Mouse (Mus musculus) intestine, embryonic 15.5 days (tissue): Measurements from ENCODE around the gene Cpox. TPM values are rescaled to one million over a fixed set of nuclear protein-coding genes. Genes with fewer than 3 reads are reported as not detected.

Experiments used
- ATAC-seq: fragments of 200-750 bp; cut with Nextera tagmentation; 2 replicates; pipeline ENCODE4 v1.8.0; 2017; ENCODE audit warnings: moderate TSS enrichment, moderate library complexity
- H3K27ac ChIP-seq: fragments of 300-500 bp; sonication (generic); 2 replicates; pipeline ENCODE4 v1.5.1; 2015; ENCODE audit warnings: mild to moderate bottlenecking, inconsistent platforms
- H3K27me3 ChIP-seq: fragments of 300-500 bp; sonication (generic); replicated peaks from 2 replicates; pipeline ENCODE4 v1.6.1; 2015; ENCODE audit warnings: inconsistent platforms
- H3K36me3 ChIP-seq: fragments of 300-500 bp; sonication (generic); 2 replicates; pipeline ENCODE4 v1.6.1; 2015; ENCODE audit warnings: inconsistent platforms
- H3K4me1 ChIP-seq: fragments of 300-500 bp; sonication (generic); replicated peaks from 2 replicates; pipeline ENCODE4 v1.6.1; 2015; ENCODE audit warnings: inconsistent platforms
- H3K4me2 ChIP-seq: fragments of 300-500 bp; sonication (generic); replicated peaks from 2 replicates; pipeline ENCODE4 v1.6.1; 2015; ENCODE audit warnings: mild to moderate bottlenecking, inconsistent platforms
- H3K4me3 ChIP-seq: fragments of 300-500 bp; sonication (generic); replicated peaks from 2 replicates; pipeline ENCODE4 v1.5.1; 2015; ENCODE audit warnings: inconsistent platforms
- H3K9ac ChIP-seq: fragments of 300-500 bp; sonication (generic); 2 replicates; pipeline ENCODE4 v1.6.1; 2015; ENCODE audit warnings: inconsistent platforms
- H3K9me3 ChIP-seq: fragments of 300-500 bp; sonication (generic); 2 replicates; pipeline ENCODE4 v1.6.1; 2016; ENCODE audit warnings: inconsistent platforms
- WGBS: fragments of 180-500 bp; shearing (Covaris S2); methylation state at CpG from one replicate; pipeline ENCODE4 v1.1.7; 2015; 5-methylcytosine and 5-hydroxymethylcytosine counted together
- polyA plus RNA-seq: library from polyadenylated mRNA; unstranded; fragments of >200 nt; fragmentation: Nextera tagmentation; extraction: Ambion mirVana; gene quantifications from 2 replicates; pipeline ENCODE4 v1.2.1, GENCODE M21; 2015

Gene Cpox
- polyA plus RNA-seq, 1 experiment from 2014 or later = 58.4 TPM

DNA sequence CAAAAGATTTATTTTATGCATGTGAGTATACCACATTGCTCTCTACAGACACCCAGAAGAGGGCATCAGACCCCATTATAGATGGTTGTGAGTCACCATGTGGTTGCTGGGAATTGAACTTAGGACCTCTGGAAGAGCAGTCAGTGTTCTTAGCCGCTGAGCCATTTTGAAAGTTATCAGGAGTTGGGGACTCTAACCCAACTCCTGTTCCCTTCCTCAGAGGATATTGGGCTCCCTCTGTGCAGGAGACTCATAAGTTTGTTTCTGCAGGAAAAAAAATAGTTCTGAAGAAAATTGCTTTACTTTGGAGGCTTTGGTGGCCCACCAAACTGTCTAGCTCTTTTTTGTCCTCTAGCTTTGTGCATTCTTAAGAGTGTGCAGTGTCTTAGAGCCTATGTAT is 18.4 kb downstream of the Cpox start:
- Histone ChIP-seq H3K27me3 (no peaks in the 10 kb centered on the region), H3K36me3 (no peaks in the 10 kb centered on the region), H3K27ac (no peak overlapping the region), H3K4me3 (no peak overlapping the region), H3K9me3 (no peaks in the 10 kb centered on the region), H3K4me2 (no peak overlapping the region), H3K4me1 (no peaks in the 10 kb centered on the region), H3K9ac (no peak overlapping the region)
- WGBS = 88% methylated on average over 1 of the region's 1 CpGs
- no peak for ATAC-seq

DNA sequence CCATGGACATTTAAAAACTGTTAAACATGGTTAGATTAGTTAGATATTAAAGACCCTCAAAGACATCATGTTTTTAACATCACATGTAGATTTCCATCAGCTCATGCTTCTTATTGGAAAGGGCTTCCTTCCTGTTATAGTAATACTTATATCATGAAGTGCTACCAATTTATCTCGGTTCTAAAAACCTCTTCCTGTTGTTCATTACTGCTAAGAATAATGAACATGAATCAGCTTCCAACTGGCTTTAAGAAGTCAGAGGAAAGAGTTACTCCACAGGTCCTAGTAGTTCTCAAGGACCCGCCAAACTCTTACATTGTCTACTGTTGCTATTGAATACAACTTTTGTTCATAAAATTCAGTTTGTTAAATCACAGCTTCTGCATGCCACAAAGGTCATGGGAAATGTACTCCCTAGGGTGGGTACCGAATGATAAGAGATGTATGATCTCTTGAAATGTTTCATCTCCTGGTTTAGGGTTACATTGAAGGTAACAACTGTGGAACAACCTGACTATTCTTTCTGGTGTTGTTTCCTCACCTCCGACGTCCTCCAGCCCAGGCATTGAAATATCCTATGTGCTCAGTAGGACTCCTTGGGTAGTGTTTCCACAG is 19.6 kb downstream of the Cpox start:
- Histone ChIP-seq H3K27ac (no peak overlapping the region), H3K27me3 (no peaks in the 10 kb centered on the region), H3K9ac (no peak overlapping the region), H3K9me3 (no peaks in the 10 kb centered on the region), H3K4me2 (no peak overlapping the region), H3K36me3 (no peaks in the 10 kb centered on the region), H3K4me1 (no peaks in the 10 kb centered on the region), H3K4me3 (no peak overlapping the region)
- WGBS = 83% methylated on average over 5 of the region's 5 CpGs
- ATAC-seq = no peak

DNA sequence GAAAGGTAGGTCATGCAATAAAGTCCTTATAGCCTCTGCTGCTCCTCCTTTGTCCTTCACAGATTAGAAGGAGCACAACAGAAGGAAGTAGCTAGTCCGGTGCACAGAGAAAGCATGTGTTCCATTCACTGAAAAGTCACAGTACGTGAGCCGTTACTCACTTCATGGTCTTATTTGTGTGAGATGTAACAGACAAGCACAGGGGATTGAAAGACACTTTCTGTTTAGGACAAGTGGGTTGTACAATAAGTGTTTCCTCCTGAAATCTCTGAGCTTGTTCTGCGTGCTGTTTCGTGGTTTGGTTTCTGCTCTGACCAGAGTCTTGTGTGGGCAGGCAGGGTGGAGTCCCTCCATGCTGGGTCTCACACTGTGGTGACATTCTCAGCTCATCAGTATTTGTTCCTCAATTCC is 20.2 kb downstream of the Cpox start:
- Histone ChIP-seq H3K36me3 (no peaks in the 10 kb centered on the region), H3K27me3 (no peaks in the 10 kb centered on the region), H3K4me3 (no peak overlapping the region), H3K4me2 (no peak overlapping the region), H3K4me1 (no peaks in the 10 kb centered on the region), H3K9me3 (no peaks in the 10 kb centered on the region), H3K9ac (no peak overlapping the region), H3K27ac (no peak overlapping the region)
- no peak for ATAC-seq
- 88% methylated on average over 5 of the region's 5 CpGs for WGBS

DNA sequence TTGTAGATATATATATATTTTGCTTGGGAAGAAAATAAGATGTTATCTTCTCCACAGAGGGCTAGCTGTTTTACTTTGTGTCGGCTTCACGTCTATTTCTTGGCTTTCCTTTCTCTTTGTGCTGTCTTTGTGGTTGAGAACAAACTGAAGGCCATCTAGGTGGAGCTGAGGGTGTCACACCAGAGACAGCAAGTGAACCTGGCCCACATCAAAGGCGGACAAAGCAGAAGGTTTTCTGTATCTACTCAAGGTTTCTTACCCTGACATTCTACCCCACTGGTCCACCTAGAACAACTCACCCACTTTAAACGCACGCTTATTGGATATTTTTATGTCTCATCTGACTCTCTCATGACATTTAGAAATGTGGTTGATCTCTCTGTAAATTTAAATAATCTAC is 24.0 kb downstream of the Cpox start:
- Histone ChIP-seq H3K4me3 (no peak overlapping the region), H3K4me1 (no peaks in the 10 kb centered on the region), H3K9ac (no peak overlapping the region), H3K4me2 (no peak overlapping the region), H3K27me3 (no peaks in the 10 kb centered on the region), H3K36me3 (no peaks in the 10 kb centered on the region), H3K27ac (no peak overlapping the region), H3K9me3 (no peaks in the 10 kb centered on the region)
- WGBS = 88% methylated on average over 5 of the region's 5 CpGs
- no peak for ATAC-seq

DNA sequence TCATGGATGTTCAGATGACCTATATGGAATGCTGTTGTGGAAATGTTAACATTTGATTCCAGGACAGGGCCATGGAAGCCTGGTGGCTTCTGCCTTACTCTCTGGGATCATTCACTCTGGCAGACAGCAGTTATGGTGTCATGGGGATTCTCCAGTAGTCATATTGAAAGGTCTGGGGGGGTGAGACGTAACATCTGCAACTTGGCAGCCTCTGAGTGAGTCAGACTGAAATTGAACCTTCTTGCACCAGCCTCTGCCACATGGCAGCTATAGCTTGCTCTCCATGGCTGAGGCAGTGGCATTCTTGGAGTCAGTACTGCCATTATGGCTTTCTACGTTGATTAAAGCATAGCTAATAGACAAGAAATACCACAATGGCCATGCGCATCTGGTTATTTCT is 26.7 kb downstream of the Cpox start:
- ATAC-seq = no peak
- no peaks in the 10 kb centered on the region for H3K9me3 ChIP-seq
- H3K4me2 ChIP-seq = no peak overlapping the region
- H3K36me3 ChIP-seq = no peaks in the 10 kb centered on the region
- no peaks in the 10 kb centered on the region for H3K27me3 ChIP-seq
- no peak overlapping the region for H3K27ac ChIP-seq
- WGBS = 91% methylated on average over 3 of the region's 3 CpGs
- H3K4me1 ChIP-seq = no peaks in the 10 kb centered on the region
- no peak overlapping the region for H3K4me3 ChIP-seq
- no peak overlapping the region for H3K9ac ChIP-seq

DNA sequence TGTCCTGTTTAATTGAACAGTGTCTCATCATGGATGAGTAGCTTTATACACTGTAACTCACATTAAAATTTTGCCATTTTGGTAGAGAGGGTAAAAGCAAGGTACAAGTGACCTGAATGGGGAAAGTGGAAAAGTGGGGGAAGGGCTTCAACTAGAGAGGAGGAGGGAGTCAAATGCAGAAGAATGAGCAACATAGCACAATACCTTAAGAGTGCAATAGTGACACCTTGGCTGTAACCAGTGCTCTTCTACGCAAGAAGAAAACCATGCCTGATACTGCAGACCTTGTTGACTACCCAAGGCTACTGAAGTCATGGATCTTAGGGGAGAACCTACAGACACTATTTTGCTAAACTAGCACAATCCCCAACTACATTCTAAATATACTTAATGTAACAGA is 27.2 kb downstream of the Cpox start:
- no peak for ATAC-seq
- Histone ChIP-seq H3K4me1 (no peaks in the 10 kb centered on the region), H3K4me3 (no peak overlapping the region), H3K36me3 (no peaks in the 10 kb centered on the region), H3K27ac (no peak overlapping the region), H3K27me3 (no peaks in the 10 kb centered on the region), H3K4me2 (no peak overlapping the region), H3K9me3 (no peaks in the 10 kb centered on the region), H3K9ac (no peak overlapping the region)
- 100% methylated on average over 1 of the region's 1 CpGs for WGBS

DNA sequence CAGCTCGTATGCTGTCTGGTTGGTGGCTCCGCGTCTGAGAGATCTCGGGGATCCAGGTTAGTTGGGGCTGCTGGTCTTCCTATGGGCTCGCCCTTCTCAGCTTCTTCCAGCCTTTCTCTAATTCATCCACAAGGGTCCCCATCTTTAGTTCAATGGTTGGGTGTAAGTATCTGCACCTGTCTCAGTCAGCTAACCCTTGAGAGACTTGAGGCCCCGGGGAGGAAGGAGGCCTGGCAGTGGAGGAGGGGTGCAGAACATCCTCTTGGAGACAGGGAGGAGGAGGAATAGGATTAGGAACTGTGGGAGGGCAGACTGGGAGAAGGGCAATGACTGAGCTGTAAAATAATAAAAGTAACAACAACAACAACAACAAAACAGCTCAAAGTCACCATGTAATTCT is 30.1 kb downstream of the Cpox start:
- Histone ChIP-seq H3K27ac (no peak overlapping the region), H3K4me2 (no peak overlapping the region), H3K36me3 (no peaks in the 10 kb centered on the region), H3K4me1 (no peaks in the 10 kb centered on the region), H3K27me3 (no peaks in the 10 kb centered on the region), H3K9ac (no peak overlapping the region), H3K9me3 (no peaks in the 10 kb centered on the region), H3K4me3 (no peak overlapping the region)
- ATAC-seq = no peak
- 84% methylated on average over 6 of the region's 6 CpGs for WGBS

DNA sequence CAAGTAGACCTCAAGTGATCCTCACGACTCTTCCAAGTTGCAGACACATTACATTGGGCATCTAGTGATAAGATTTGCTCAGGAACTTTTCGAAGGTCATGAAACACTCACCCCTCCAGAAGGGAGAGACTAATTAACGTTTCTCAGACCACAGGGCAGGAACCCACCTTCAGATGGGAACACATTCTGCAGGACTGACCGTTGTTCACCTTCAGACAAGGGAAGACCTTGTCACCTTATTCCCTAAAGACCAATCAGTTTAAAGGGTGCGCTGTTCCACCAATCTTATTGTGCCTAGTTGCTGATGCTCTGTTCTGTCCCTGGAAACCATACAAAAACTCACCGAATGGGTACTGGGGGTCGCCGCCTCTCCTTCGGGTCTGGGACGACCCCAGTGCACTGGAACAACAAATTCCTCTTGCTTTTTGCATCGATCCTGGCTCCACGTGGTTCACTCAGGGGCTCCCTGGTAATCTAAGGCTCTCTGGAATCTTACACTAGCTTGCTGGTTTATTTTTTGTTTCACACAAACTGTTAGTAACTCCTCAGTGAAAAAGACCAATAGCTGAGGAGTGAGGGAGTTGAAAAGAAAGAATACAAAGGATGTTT is 30.8 kb downstream of the Cpox start:
- no peak overlapping the region for H3K4me3 ChIP-seq
- 82% methylated on average over 12 of the region's 12 CpGs for WGBS
- no peak overlapping the region for H3K27ac ChIP-seq
- no peaks in the 10 kb centered on the region for H3K36me3 ChIP-seq
- ATAC-seq = no peak
- H3K9me3 ChIP-seq = no peaks in the 10 kb centered on the region
- H3K27me3 ChIP-seq = no peaks in the 10 kb centered on the region
- H3K9ac ChIP-seq = no peak overlapping the region
- H3K4me2 ChIP-seq = no peak overlapping the region
- no peaks in the 10 kb centered on the region for H3K4me1 ChIP-seq

DNA sequence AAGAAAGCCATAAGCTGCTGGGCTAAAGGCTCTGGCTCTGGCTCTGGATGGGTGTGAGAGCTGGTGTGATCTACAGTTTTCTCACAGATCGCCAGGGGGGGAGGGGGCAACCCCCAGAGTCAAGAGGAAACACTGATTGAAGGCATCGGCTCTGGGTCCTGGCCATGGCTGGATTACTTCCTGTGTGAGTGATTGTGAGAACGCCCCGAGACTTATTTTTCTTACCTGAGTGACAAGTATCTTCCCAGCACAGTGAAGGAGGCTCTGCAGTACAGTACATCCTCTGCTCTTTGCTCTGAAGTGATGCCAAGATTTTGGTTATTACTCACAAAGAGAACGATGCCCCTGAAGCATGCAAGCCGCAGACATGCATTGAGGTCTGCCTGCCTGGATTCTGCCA is 31.7 kb downstream of the Cpox start:
- Histone ChIP-seq H3K4me2 (no peak overlapping the region), H3K4me3 (no peak overlapping the region), H3K9me3 (no peaks in the 10 kb centered on the region), H3K9ac (no peak overlapping the region), H3K4me1 (no peaks in the 10 kb centered on the region), H3K36me3 (no peaks in the 10 kb centered on the region), H3K27me3 (no peaks in the 10 kb centered on the region), H3K27ac (no peak overlapping the region)
- 40% methylated on average over 6 of the region's 6 CpGs for WGBS
- ATAC-seq = no peak

DNA sequence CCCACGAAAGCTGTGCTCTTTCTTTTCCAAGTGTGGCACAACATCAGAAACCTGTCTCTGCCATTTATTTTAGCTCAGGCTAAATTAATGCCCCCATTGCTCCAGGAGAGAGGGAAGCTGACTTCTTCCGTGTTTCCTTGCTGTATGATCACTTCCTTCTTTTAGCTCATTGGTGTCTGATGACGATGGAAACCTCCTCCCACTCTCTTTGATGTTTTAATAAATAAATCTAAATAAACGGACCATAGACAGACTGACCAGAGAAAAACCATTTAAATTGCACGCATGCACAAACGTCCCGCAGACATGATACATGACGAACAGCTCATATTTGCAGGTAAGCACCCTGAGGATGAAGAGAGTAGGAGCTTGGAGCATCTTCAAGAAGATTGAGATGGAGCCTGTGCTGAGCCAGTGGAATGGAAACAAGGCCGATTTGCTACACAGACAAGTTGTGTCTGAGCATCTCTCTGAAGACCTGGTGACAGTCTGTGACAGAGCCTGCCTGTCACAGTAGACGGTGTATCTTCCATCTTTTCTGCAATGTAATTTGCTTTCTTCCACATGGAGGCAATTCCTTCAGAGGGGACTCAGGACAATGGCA is 32.3 kb downstream of the Cpox start:
- Histone ChIP-seq H3K9me3 (no peaks in the 10 kb centered on the region), H3K27me3 (no peaks in the 10 kb centered on the region), H3K9ac (no peak overlapping the region), H3K4me1 (no peaks in the 10 kb centered on the region), H3K27ac (no peak overlapping the region), H3K4me2 (no peak overlapping the region), H3K4me3 (no peak overlapping the region), H3K36me3 (no peaks in the 10 kb centered on the region)
- WGBS = 74% methylated on average over 10 of the region's 10 CpGs
- no peak for ATAC-seq

DNA sequence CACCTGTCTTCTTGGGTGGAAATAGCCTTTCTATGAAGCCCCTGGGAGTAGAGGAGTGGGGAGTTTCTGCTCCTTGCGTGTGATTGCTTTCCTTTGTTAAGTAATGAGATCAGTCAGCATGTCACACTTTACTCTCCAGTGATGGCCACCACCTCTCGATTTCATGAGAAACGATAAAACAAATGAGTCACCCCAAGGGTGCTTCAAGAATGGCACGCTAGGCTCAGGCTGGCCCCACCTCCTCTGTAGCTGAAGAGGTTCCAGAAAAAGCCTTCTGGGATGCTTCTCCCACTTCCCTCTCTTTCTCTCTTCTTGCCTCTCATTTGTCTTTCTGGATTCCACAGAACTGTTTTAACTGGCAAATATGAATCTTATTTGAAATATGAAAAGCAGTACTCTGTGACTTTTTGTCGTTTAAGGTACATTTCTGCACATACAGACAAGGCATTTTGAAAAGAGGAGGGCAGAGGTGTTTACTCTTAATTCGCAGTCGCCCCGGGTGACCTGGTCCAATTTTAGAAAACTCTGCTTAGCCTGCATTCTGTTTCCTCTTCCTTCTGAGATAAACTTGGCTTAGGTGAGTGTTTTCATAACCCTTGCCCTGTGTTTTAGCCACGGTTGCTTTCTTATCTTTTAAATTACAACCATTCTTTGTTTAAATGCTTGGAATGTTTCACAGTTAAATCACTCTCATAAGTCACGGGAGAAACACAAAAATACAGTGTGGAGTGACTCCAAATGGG is 33.5 kb downstream of the Cpox start:
- Histone ChIP-seq H3K27ac (no peak overlapping the region), H3K36me3 (no peaks in the 10 kb centered on the region), H3K9me3 (no peaks in the 10 kb centered on the region), H3K9ac (no peak overlapping the region), H3K4me3 (no peak overlapping the region), H3K27me3 (no peaks in the 10 kb centered on the region), H3K4me1 (no peaks in the 10 kb centered on the region), H3K4me2 (peak overlapping the region; percentile 22)
- peak; percentile 62 for ATAC-seq
- 16% methylated on average over 10 of the region's 10 CpGs for WGBS

DNA sequence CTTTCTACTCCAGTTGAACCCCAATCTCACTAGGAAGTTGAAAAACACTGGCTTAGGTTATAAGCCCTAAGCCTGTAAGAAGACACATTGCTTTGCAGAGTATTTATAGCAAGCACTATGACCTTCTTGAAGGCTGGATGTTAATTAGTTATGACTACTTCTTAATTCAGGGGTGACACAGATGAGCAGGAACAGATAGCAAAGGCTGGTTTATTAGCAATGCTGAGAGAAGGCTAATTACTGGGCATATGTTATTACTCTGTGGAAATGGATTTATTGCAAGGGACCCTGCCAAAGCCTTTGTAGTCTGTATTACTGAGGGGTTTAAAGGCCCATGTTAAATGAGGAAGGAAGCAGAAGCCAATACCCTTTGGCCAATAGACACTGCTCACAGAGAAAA is 34.9 kb downstream of the Cpox start:
- Histone ChIP-seq H3K4me1 (no peaks in the 10 kb centered on the region), H3K9ac (no peak overlapping the region), H3K36me3 (no peaks in the 10 kb centered on the region), H3K4me3 (no peak overlapping the region), H3K27ac (no peak overlapping the region), H3K27me3 (no peaks in the 10 kb centered on the region), H3K9me3 (no peaks in the 10 kb centered on the region), H3K4me2 (no peak overlapping the region)
- no peak for ATAC-seq
